Mouse (Mus musculus) lung, embryonic 14.5 days (tissue): ENCODE data around the gene Dohh. TPM values are rescaled to one million over a fixed set of nuclear protein-coding genes. Genes with fewer than 3 reads are reported as not detected.
A peak's percentile ranks its signal among the peaks of the same experiment; 100 is the strongest.

ENCODE experiments used
- ATAC-seq: fragments of 200-750 bp; cut with Nextera tagmentation; 2 replicates; pipeline ENCODE4 v1.8.0; 2017; ENCODE audit warnings: mild to moderate bottlenecking, moderate TSS enrichment, moderate library complexity; ENCODE audit not compliant: insufficient read depth
- DNase-seq: peaks from one replicate; pipeline ENCODE4 v3.0.0-alpha.2; 2015
- H3K27ac ChIP-seq: fragments of 300-500 bp; sonication (generic); 2 replicates; pipeline ENCODE4 v1.5.1; 2014; ENCODE audit warnings: low read depth, mild to moderate bottlenecking, moderate library complexity
- H3K27me3 ChIP-seq: fragments of 300-500 bp; sonication (generic); 2 replicates; pipeline ENCODE4 v1.6.1; 2014; ENCODE audit warnings: low read length, control low read depth; ENCODE audit not compliant: insufficient read depth
- H3K36me3 ChIP-seq: fragments of 300-500 bp; sonication (generic); 2 replicates; pipeline ENCODE4 v1.6.1; 2014; ENCODE audit warnings: control low read depth; ENCODE audit not compliant: insufficient read depth
- H3K4me1 ChIP-seq: fragments of 300-500 bp; sonication (generic); 2 replicates; pipeline ENCODE4 v1.6.1; 2014; ENCODE audit warnings: antibody characterized with exemption, control low read depth; ENCODE audit not compliant: insufficient read depth
- H3K4me2 ChIP-seq: fragments of 300-500 bp; sonication (generic); 2 replicates; pipeline ENCODE4 v1.6.1; 2014; ENCODE audit warnings: mild to moderate bottlenecking
- H3K4me3 ChIP-seq: fragments of 300-500 bp; sonication (generic); 2 replicates; pipeline ENCODE4 v1.5.1; 2014; ENCODE audit warnings: low read depth, low read length
- H3K9ac ChIP-seq: fragments of 300-500 bp; sonication (generic); 2 replicates; pipeline ENCODE4 v1.6.1; 2014
- H3K9me3 ChIP-seq: fragments of 300-500 bp; sonication (generic); 2 replicates; pipeline ENCODE4 v1.6.1; 2016; ENCODE audit warnings: low read depth, low read length, control low read depth
- CTCF ChIP-seq: IDR thresholded peaks from 2 replicates; pipeline ENCODE4 v1.5.1; 2016; ENCODE audit warnings: antibody characterized with exemption, low read depth
- WGBS: fragments of 180-500 bp; shearing (Covaris S2); extraction: QIAGEN DNeasy Blood & Tissue Kit; methylation state at CpG from one replicate; pipeline ENCODE4 v1.1.7; 2014; 5-methylcytosine and 5-hydroxymethylcytosine counted together
- polyA plus RNA-seq: library from polyadenylated mRNA; unstranded; fragments of >200 nt; fragmentation: Nextera tagmentation; extraction: Ambion mirVana; gene quantifications from 2 replicates; pipeline ENCODE4 v1.2.1, GENCODE M21; 2014

Dohh gene
- polyA plus RNA-seq, 1 experiment from 2014 or later: 67.0 TPM

- H3K4me1 ChIP-seq: peaks cover 24% of the 10 kb centered on the region
- ATAC-seq (peak; percentile 1; the same call in 1 of the 2 replicates), DNase-seq (peak; percentile 54)
- H3K4me3 ChIP-seq: peak overlapping the region; percentile 78
- H3K9me3 ChIP-seq: no peaks in the 10 kb centered on the region
- peak overlapping the region; percentile 81 for H3K9ac ChIP-seq
- peaks cover 13% of the 10 kb centered on the region; the same call in 1 of the 2 replicates for H3K36me3 ChIP-seq
- H3K27me3 ChIP-seq: peaks cover under 1% of the 10 kb centered on the region; the same call in 1 of the 2 replicates
- peak overlapping the region; percentile 100 for H3K4me2 ChIP-seq
- peak overlapping the region; percentile 69; the same call in 1 of the 2 replicates for H3K27ac ChIP-seq
- 27% methylated on average over 4 of the region's 4 CpGs for WGBS
- TF ChIP-seq CTCF: no peak
Observed at GRCm38 (mm10) chr10:81358209-81358608, 26.0 kb upstream of the Dohh start.

GRCm38 (mm10) chr10:81358841-81359240 lies 25.4 kb upstream of the Dohh start:
- ATAC-seq (no peak), DNase-seq (no peak)
- H3K4me3 ChIP-seq: peak overlapping the region; percentile 78
- peaks cover 6% of the 10 kb centered on the region; the same call in 1 of the 2 replicates for H3K27me3 ChIP-seq
- TF ChIP-seq CTCF: no peak
- H3K9ac ChIP-seq: no peak overlapping the region; the same call in 1 of the 2 replicates
- H3K4me2 ChIP-seq: peak overlapping the region; percentile 100
- H3K9me3 ChIP-seq: no peaks in the 10 kb centered on the region
- WGBS: 68% methylated on average over 1 of the region's 1 CpGs
- peak overlapping the region; percentile 69; the same call in 1 of the 2 replicates for H3K27ac ChIP-seq
- peaks cover 13% of the 10 kb centered on the region; the same call in 1 of the 2 replicates for H3K36me3 ChIP-seq
- H3K4me1 ChIP-seq: peaks cover 29% of the 10 kb centered on the region

- H3K9ac ChIP-seq: no peak overlapping the region
Observed at GRCm38 (mm10) chr10:81360721-81361120, 23.5 kb upstream of the Dohh start.

GRCm38 (mm10) chr10:81362336-81362949 lies 21.8 kb upstream of the Dohh start:
- H3K27ac ChIP-seq: peak overlapping the region; percentile 79
- peak overlapping the region; percentile 26; the same call in 1 of the 2 replicates for H3K9ac ChIP-seq
- peak; percentile 52 for DNase-seq
- no peak for TF ChIP-seq CTCF
- peaks cover 29% of the 10 kb centered on the region for H3K36me3 ChIP-seq
- peak; percentile 9; the same call in 1 of the 2 replicates for ATAC-seq
- H3K27me3 ChIP-seq: peaks cover 8% of the 10 kb centered on the region; the same call in 1 of the 2 replicates
- H3K9me3 ChIP-seq: no peaks in the 10 kb centered on the region
- H3K4me1 ChIP-seq: peaks cover 40% of the 10 kb centered on the region
- WGBS: 53% methylated on average over 12 of the region's 12 CpGs
- peak overlapping the region; percentile 60 for H3K4me2 ChIP-seq
- H3K4me3 ChIP-seq: no peak overlapping the region

More at GRCm38 (mm10) chr10:81360721-81361120, 23.5 kb upstream of the Dohh start:
- peaks cover 13% of the 10 kb centered on the region; the same call in 1 of the 2 replicates for H3K36me3 ChIP-seq
- ATAC-seq (no peak), DNase-seq (peak; percentile 36)
- TF ChIP-seq CTCF: no peak
- peaks cover 8% of the 10 kb centered on the region; the same call in 1 of the 2 replicates for H3K27me3 ChIP-seq
- no peaks in the 10 kb centered on the region for H3K9me3 ChIP-seq
- H3K4me3 ChIP-seq: no peak overlapping the region
- H3K4me2 ChIP-seq: no peak overlapping the region
- H3K27ac ChIP-seq: no peak overlapping the region
- 57% methylated on average over 8 of the region's 8 CpGs for WGBS
- H3K4me1 ChIP-seq: peaks cover 42% of the 10 kb centered on the region

- Histone ChIP-seq H3K27ac (peak overlapping the region; percentile 79), H3K4me2 (peak overlapping the region; percentile 60)
- ATAC-seq: no peak
Observed at GRCm38 (mm10) chr10:81363436-81364346, 20.5 kb upstream of the Dohh start.

GRCm38 (mm10) chr10:81364666-81365065 lies 19.6 kb upstream of the Dohh start:
- Histone ChIP-seq H3K36me3 (peaks cover 51% of the 10 kb centered on the region), H3K4me2 (peak overlapping the region; percentile 60), H3K4me3 (peak overlapping the region; percentile 34), H3K4me1 (peaks cover 28% of the 10 kb centered on the region), H3K9me3 (no peaks in the 10 kb centered on the region), H3K27me3 (peaks cover 8% of the 10 kb centered on the region; the same call in 1 of the 2 replicates), H3K9ac (0 out of 2 replicates have a peak overlapping the region, but pooled peaks have one; percentile 39), H3K27ac (no peak overlapping the region)
- ATAC-seq: no peak; the same call in 1 of the 2 replicates
- TF ChIP-seq CTCF: no peak
- 10% methylated on average over 28 of the region's 28 CpGs for WGBS
- peak; percentile 50 for DNase-seq

More at GRCm38 (mm10) chr10:81363436-81364346, 20.5 kb upstream of the Dohh start:
- Histone ChIP-seq H3K4me3 (peak overlapping the region; percentile 34), H3K36me3 (peaks cover 41% of the 10 kb centered on the region), H3K9me3 (no peaks in the 10 kb centered on the region), H3K27me3 (peaks cover 8% of the 10 kb centered on the region; the same call in 1 of the 2 replicates), H3K9ac (peak overlapping the region; percentile 39), H3K4me1 (peaks cover 31% of the 10 kb centered on the region)
- TF ChIP-seq CTCF: no peak
- 8% methylated on average over 54 of the region's 54 CpGs for WGBS
- peak; percentile 37 for DNase-seq
